Mouse (Mus musculus) stomach, postnatal 0 days (tissue): ENCODE measurements at regions not wholly inside any gene's neighbourhood (a gene's known extent, or its start where the extent isn't known, plus 50 kb on each side); places are given as distances from the start of the nearest gene placed in this dataset.

Experiments used
- ATAC-seq: fragments of 200-750 bp; cut with Nextera tagmentation; 2 replicates; pipeline ENCODE4 v1.8.0; 2017; ENCODE audit not compliant: low FRiP score, low TSS enrichment
- DNase-seq: peaks from one replicate; pipeline ENCODE4 v3.0.0-alpha.2; 2016; ENCODE audit warnings: low spot score
- H3K27ac ChIP-seq: fragments of 300-500 bp; sonication (generic); replicated peaks from 2 replicates; pipeline ENCODE4 v1.5.1; 2014; ENCODE audit warnings: mild to moderate bottlenecking, control low read depth
- H3K27me3 ChIP-seq: fragments of 300-500 bp; sonication (generic); 2 replicates; pipeline ENCODE4 v1.6.1; 2014; ENCODE audit warnings: low read length; ENCODE audit not compliant: control insufficient read depth, insufficient read depth
- H3K36me3 ChIP-seq: fragments of 300-500 bp; sonication (generic); 2 replicates; pipeline ENCODE4 v1.6.1; 2014; ENCODE audit warnings: low read length, mixed read lengths; ENCODE audit not compliant: control insufficient read depth, insufficient read depth
- H3K4me1 ChIP-seq: fragments of 300-500 bp; sonication (generic); replicated peaks from 2 replicates; pipeline ENCODE4 v1.6.1; 2014; ENCODE audit warnings: antibody characterized with exemption; ENCODE audit not compliant: control insufficient read depth, insufficient read depth
- H3K4me2 ChIP-seq: fragments of 300-500 bp; sonication (generic); replicated peaks from 2 replicates; pipeline ENCODE4 v1.6.1; 2014; ENCODE audit warnings: low read depth, mild to moderate bottlenecking, control low read depth, moderate library complexity
- H3K4me3 ChIP-seq: fragments of 300-500 bp; sonication (generic); 2 replicates; pipeline ENCODE4 v1.5.1; 2014; ENCODE audit warnings: low read depth, low read length, control low read depth
- H3K9ac ChIP-seq: fragments of 300-500 bp; sonication (generic); 2 replicates; pipeline ENCODE4 v1.6.1; 2014; ENCODE audit warnings: mild to moderate bottlenecking, low read length, control low read depth, mixed read lengths
- H3K9me3 ChIP-seq: fragments of 300-500 bp; sonication (generic); 2 replicates; pipeline ENCODE4 v1.6.1; 2016; ENCODE audit warnings: low read length; ENCODE audit not compliant: control insufficient read depth
- CTCF ChIP-seq: IDR thresholded peaks from 2 replicates; pipeline ENCODE4 v1.5.1; 2016; ENCODE audit warnings: antibody characterized with exemption, low read depth, mild to moderate bottlenecking, moderate library complexity
- EP300 ChIP-seq: optimal IDR thresholded peaks from 2 replicates; pipeline ENCODE3; 2016; ENCODE audit warnings: antibody characterized with exemption
- WGBS: fragments of 180-500 bp; shearing (Covaris S2); extraction: QIAGEN DNeasy Blood & Tissue Kit; methylation state at CpG from one replicate; pipeline ENCODE4 v1.1.7; 2014; 5-methylcytosine and 5-hydroxymethylcytosine counted together

DNA sequence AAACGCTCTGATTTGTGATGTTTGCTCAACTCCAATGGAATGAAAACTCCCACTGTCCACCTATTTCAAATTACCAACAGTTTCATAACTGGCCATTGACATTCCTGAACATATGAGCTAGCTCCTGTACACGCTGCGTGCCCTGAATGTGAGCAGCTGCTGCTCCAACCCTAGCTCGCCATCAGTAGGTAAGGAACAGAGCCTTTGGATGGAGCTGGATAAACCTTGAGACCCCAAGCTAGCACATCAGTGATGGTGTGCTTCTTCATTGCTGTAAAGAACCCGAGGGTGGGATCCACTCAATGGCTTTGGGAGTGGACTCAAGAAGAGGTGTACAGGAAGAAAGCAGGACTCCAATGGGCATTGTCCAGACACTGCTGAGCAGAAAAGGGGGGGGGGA is 101.8 kb upstream of the Gdnf start:
- H3K4me2 ChIP-seq = no peak overlapping the region
- no peaks in the 10 kb centered on the region for H3K36me3 ChIP-seq
- no peak for ATAC-seq
- H3K4me1 ChIP-seq = no peaks in the 10 kb centered on the region
- WGBS = 84% methylated on average over 5 of the region's 5 CpGs
- H3K4me3 ChIP-seq = no peak overlapping the region
- H3K27me3 ChIP-seq = no peaks in the 10 kb centered on the region
- H3K27ac ChIP-seq = no peak overlapping the region
- no peak overlapping the region for H3K9ac ChIP-seq
- H3K9me3 ChIP-seq = no peaks in the 10 kb centered on the region
- DNase-seq = no peak
- no peak for TF ChIP-seq EP300
- no peak for TF ChIP-seq CTCF

DNA sequence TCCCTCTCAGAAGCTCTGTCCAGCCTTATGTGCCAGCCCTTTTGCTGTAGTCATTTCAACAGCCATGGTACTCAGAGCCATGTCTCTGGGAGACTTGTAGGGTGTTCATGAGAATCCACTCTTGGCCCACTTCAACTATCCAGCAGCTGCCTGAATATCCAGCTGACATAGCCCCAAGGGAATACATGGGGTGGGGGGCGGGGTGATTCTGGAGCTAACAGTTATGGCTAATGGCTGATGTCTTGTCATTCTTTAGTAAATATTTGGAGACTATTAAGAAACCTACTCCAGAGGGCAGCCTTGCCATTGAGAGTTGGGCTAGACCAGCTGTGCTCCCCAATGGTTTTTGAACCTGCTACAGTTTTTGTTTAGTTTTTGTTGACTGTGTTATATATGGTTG is 96.0 kb upstream of the Gdnf start:
- WGBS = 62% methylated on average over 1 of the region's 1 CpGs
- Histone ChIP-seq H3K9ac (no peak overlapping the region), H3K4me2 (no peak overlapping the region), H3K4me3 (no peak overlapping the region), H3K27ac (no peak overlapping the region), H3K36me3 (no peaks in the 10 kb centered on the region), H3K4me1 (no peaks in the 10 kb centered on the region), H3K27me3 (no peaks in the 10 kb centered on the region), H3K9me3 (no peaks in the 10 kb centered on the region)
- TF ChIP-seq EP300 (no peak), CTCF (no peak)
- DNase-seq = no peak
- no peak for ATAC-seq

DNA sequence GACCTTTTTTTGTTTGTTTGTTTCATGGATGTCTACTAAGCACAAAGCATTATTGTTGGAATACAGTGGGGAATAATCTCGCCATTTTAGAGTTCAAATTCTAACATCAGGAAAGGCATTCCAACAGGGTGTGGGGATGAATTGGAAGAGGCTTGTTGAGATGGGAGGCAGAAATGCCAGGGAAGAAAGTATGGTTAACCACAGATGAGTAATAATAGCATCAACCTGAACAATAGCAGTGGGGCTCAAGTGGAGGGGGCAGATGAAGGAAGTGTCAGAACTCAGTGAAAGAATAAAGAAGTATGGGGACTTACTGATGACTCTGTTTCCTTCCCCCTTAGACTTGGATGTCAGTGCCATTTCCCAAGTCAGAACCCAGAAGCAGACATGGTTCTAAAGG is 94.5 kb upstream of the Gdnf start:
- Histone ChIP-seq H3K4me2 (no peak overlapping the region), H3K27ac (no peak overlapping the region), H3K9me3 (no peaks in the 10 kb centered on the region), H3K9ac (no peak overlapping the region), H3K4me1 (no peaks in the 10 kb centered on the region), H3K27me3 (no peaks in the 10 kb centered on the region), H3K36me3 (no peaks in the 10 kb centered on the region), H3K4me3 (no peak overlapping the region)
- no peak for ATAC-seq
- 79% methylated on average over 1 of the region's 1 CpGs for WGBS
- TF ChIP-seq EP300 (no peak), CTCF (no peak)
- no peak for DNase-seq

- Histone ChIP-seq H3K4me1 (no peaks in the 10 kb centered on the region), H3K4me3 (no peak overlapping the region), H3K9ac (no peak overlapping the region), H3K27ac (no peak overlapping the region), H3K9me3 (no peaks in the 10 kb centered on the region), H3K27me3 (no peaks in the 10 kb centered on the region), H3K4me2 (no peak overlapping the region), H3K36me3 (no peaks in the 10 kb centered on the region)
- DNase-seq (no peak), ATAC-seq (no peak)
- 24% methylated on average over 5 of the region's 5 CpGs for WGBS
- no peak for TF ChIP-seq CTCF
- TF ChIP-seq EP300 = no peak
Measured at GRCm38 (mm10) chr15:7723202-7723721, 87.4 kb upstream of the Gdnf start.

GRCm38 (mm10) chr15:7723770-7724169 is 86.9 kb upstream of the Gdnf start:
- Histone ChIP-seq H3K27me3 (no peaks in the 10 kb centered on the region), H3K9me3 (no peaks in the 10 kb centered on the region), H3K4me2 (no peak overlapping the region), H3K36me3 (no peaks in the 10 kb centered on the region), H3K9ac (no peak overlapping the region), H3K4me1 (no peaks in the 10 kb centered on the region), H3K4me3 (no peak overlapping the region), H3K27ac (no peak overlapping the region)
- TF ChIP-seq CTCF (no peak), EP300 (no peak)
- ATAC-seq = no peak
- DNase-seq = no peak
- 70% methylated on average over 2 of the region's 2 CpGs for WGBS

GRCm38 (mm10) chr15:7725505-7725904 is 85.1 kb upstream of the Gdnf start:
- no peaks in the 10 kb centered on the region for H3K36me3 ChIP-seq
- DNase-seq = no peak
- H3K4me3 ChIP-seq = no peak overlapping the region
- no peaks in the 10 kb centered on the region for H3K4me1 ChIP-seq
- TF ChIP-seq CTCF = no peak
- TF ChIP-seq EP300 = no peak
- H3K4me2 ChIP-seq = no peak overlapping the region
- no peak for ATAC-seq
- no peaks in the 10 kb centered on the region for H3K27me3 ChIP-seq
- no peaks in the 10 kb centered on the region for H3K9me3 ChIP-seq
- no peak overlapping the region for H3K9ac ChIP-seq
- H3K27ac ChIP-seq = no peak overlapping the region
- 41% methylated on average over 4 of the region's 4 CpGs for WGBS
